23 mouse cellular contexts compared by ENCODE assay signal in genomic region chr7:127256518-127256917, GRCm38 (mm10). TPM values are rescaled to one million over a fixed set of nuclear protein-coding genes. Genes with fewer than 3 reads are reported as not detected.
DNase-seq lines count a peak whose midpoint lies in the region; ATAC-seq lines count a peak whose summit lies in the region.
"Had no signal": no experiment of that assay in that cellular context is flagged by ENCODE, and none has a peak within 500 bp of the region (broad histone marks: within the 10 kb centered on the region; RNA-seq: fewer than 3 reads in every experiment).

No protein-coding gene starts in this region.

- 0 out of 2 replicates have a peak overlapping the region, but pooled peaks have one; percentile 13 for H3K27ac ChIP-seq in liver, embryonic 16.5 days (ENCODE audit: low read length)
- H3K27ac ChIP-seq in forebrain, embryonic 10.5 days, result no peak overlapping the region
- H3K27ac ChIP-seq: embryonic facial prominence, embryonic 15.5 days; forebrain, embryonic 12.5 days; heart, embryonic 13.5 days; hindbrain, embryonic 15.5 days had no signal

- H3K4me1 ChIP-seq in liver, embryonic 16.5 days (ENCODE audit: control insufficient read depth, low read depth, low read length), result peaks cover 44% of the 10 kb centered on the region
- peaks cover 46% of the 10 kb centered on the region for H3K4me1 ChIP-seq in forebrain, embryonic 10.5 days

- H3K9ac ChIP-seq in liver, embryonic 16.5 days (ENCODE audit: low read depth, low read length), result no peak overlapping the region
- H3K9ac ChIP-seq: embryonic facial prominence, embryonic 15.5 days; forebrain, embryonic 12.5 days; heart, embryonic 13.5 days; hindbrain, embryonic 15.5 days had no signal

- ATAC-seq in liver, embryonic 16.5 days (ENCODE audit: low read depth), result no peak
- ATAC-seq: activated CD4-positive, CD25-positive, alpha-beta regulatory T cell, adult 4 months; CD4-positive, CD25-positive, alpha-beta regulatory T cell, adult 4 months; forebrain, embryonic 16.5 days; Patski had no signal

- no peak overlapping the region for H3K4me3 ChIP-seq in liver, embryonic 16.5 days (ENCODE audit: low read depth, low read length)
- H3K4me3 ChIP-seq in forebrain, embryonic 10.5 days, result no peak overlapping the region
- H3K4me3 ChIP-seq: embryonic facial prominence, embryonic 15.5 days; forebrain, embryonic 12.5 days; heart, embryonic 13.5 days; hindbrain, embryonic 15.5 days had no signal

- WGBS in liver, embryonic 16.5 days (ENCODE audit: insufficient replicate concordance), result 76% methylated on average over 5 of the region's 5 CpGs
- 91% methylated on average over 5 of the region's 5 CpGs for WGBS in forebrain, embryonic 10.5 days

- H3K9me3 ChIP-seq in liver, embryonic 16.5 days (replicated peaks; ENCODE audit: control insufficient read depth, low read length), result no peaks in the 10 kb centered on the region
- no peaks in the 10 kb centered on the region for H3K9me3 ChIP-seq in forebrain, embryonic 10.5 days
- H3K9me3 ChIP-seq: embryonic facial prominence, embryonic 15.5 days; forebrain, embryonic 12.5 days; G1E; heart, embryonic 13.5 days; hindbrain, embryonic 15.5 days had no signal

- peak; percentile 39 for DNase-seq in cerebellum, adult 9-11 months
- no peak for DNase-seq in cerebellum, postnatal 36 days
- peak; percentile 18 for DNase-seq in lung, postnatal 36 days
- DNase-seq in lung, adult 18-20 months, result no peak
- DNase-seq in forebrain, embryonic 10.5 days (ENCODE audit: extremely low spot score, low spot score), result no peak
- no peak for DNase-seq in MN1 (ENCODE audit: low spot score)
- DNase-seq: adrenal gland, postnatal 14 days; B cell, adult 2 months; cerebellum, adult 18-20 months; cerebellum, postnatal 10 days; embryo, embryonic 11 days; gastrocnemius, postnatal 10 days; heart, postnatal 36 days had no signal

- H3K36me3 ChIP-seq in liver, embryonic 16.5 days (ENCODE audit: control insufficient read depth, insufficient read depth), result no peaks in the 10 kb centered on the region; the same call in 1 of the 2 replicates
- peaks cover 47% of the 10 kb centered on the region for H3K36me3 ChIP-seq in forebrain, embryonic 10.5 days (replicated peaks)
- H3K36me3 ChIP-seq: hindbrain, embryonic 15.5 days had no signal

- no peak overlapping the region for H3K4me2 ChIP-seq in liver, embryonic 16.5 days (ENCODE audit: low read depth, low read length)
- H3K4me2 ChIP-seq: embryonic facial prominence, embryonic 15.5 days; forebrain, embryonic 12.5 days; heart, embryonic 13.5 days; hindbrain, embryonic 15.5 days had no signal

- H3K27me3 ChIP-seq in liver, embryonic 16.5 days (ENCODE audit: control insufficient read depth, insufficient read depth, low read depth, low read length), result no peaks in the 10 kb centered on the region
- no peaks in the 10 kb centered on the region for H3K27me3 ChIP-seq in forebrain, embryonic 10.5 days (ENCODE audit: poor library complexity, severe bottlenecking)
- H3K27me3 ChIP-seq: embryonic facial prominence, embryonic 15.5 days; forebrain, embryonic 12.5 days; heart, embryonic 13.5 days; hindbrain, embryonic 15.5 days; Patski had no signal

RNA-seq across cellular contexts. Expression of gene Dctpp1, which starts 4.0 kb away (rescaled TPM):
- 79.8 and 83.4 TPM in 2 replicates for polyA plus RNA-seq in liver, embryonic 16.5 days (2015; fragmentation: Nextera tagmentation; extraction: Ambion mirVana)
- 379 and 383 TPM in 2 replicates for polyA plus RNA-seq in forebrain, embryonic 10.5 days (2016; fragmentation: Nextera tagmentation; extraction: Ambion mirVana)

RNA-seq across cellular contexts. Expression of gene Zfp771, which starts 12.4 kb away (rescaled TPM):
- 11.0 and 13.8 TPM in 2 replicates for polyA plus RNA-seq in liver, embryonic 16.5 days (2015; fragmentation: Nextera tagmentation; extraction: Ambion mirVana)
- polyA plus RNA-seq in forebrain, embryonic 10.5 days (2016; fragmentation: Nextera tagmentation; extraction: Ambion mirVana), result 55.8 and 57.7 TPM in 2 replicates

RNA-seq across cellular contexts. Expression of gene Sephs2, which starts 17.3 kb away (rescaled TPM):
- 164 and 180 TPM in 2 replicates for polyA plus RNA-seq in liver, embryonic 16.5 days (2015; fragmentation: Nextera tagmentation; extraction: Ambion mirVana)
- 84.0 and 88.2 TPM in 2 replicates for polyA plus RNA-seq in forebrain, embryonic 10.5 days (2016; fragmentation: Nextera tagmentation; extraction: Ambion mirVana)

RNA-seq across cellular contexts. Expression of gene Sept1, which starts 23.6 kb away (rescaled TPM):
- polyA plus RNA-seq in liver, embryonic 16.5 days (2015; fragmentation: Nextera tagmentation; extraction: Ambion mirVana), result 10.1 and 11.1 TPM in 2 replicates
- polyA plus RNA-seq in forebrain, embryonic 10.5 days (2016; fragmentation: Nextera tagmentation; extraction: Ambion mirVana), result 30.3 and 32.3 TPM in 2 replicates

RNA-seq across cellular contexts. Expression of gene Zfp553, which starts 23.7 kb away (rescaled TPM):
- polyA plus RNA-seq in liver, embryonic 16.5 days (2015; fragmentation: Nextera tagmentation; extraction: Ambion mirVana), result 5.7 and 5.9 TPM in 2 replicates
- polyA plus RNA-seq in forebrain, embryonic 10.5 days (2016; fragmentation: Nextera tagmentation; extraction: Ambion mirVana), result 74.7 and 78.3 TPM in 2 replicates

Comparison
In these comparisons a context has a peak if more than half of its experiments do, and no peak if none do; other contexts are left out.
1. DNase-seq: peak in cerebellum, adult 9-11 months (single experiment) and lung, postnatal 36 days (single experiment); none in cerebellum, postnatal 36 days (0 of 2), lung, adult 18-20 months (0 of 2), forebrain, embryonic 10.5 days (single experiment) and MN1 (single experiment).